Mouse (Mus musculus) lung, postnatal 0 days (tissue): ENCODE data around the gene S100a11. TPM values are rescaled to one million over a fixed set of nuclear protein-coding genes. Genes with fewer than 3 reads are reported as not detected.

Experiments
- ATAC-seq: fragments of 200-750 bp; cut with Nextera tagmentation; 2 replicates; pipeline ENCODE4 v1.8.0; 2017; ENCODE audit warnings: moderate library complexity
- DNase-seq: peaks from one replicate; pipeline ENCODE4 v3.0.0-alpha.2; 2016; ENCODE audit warnings: low spot score
- H3K27ac ChIP-seq: fragments of 300-500 bp; sonication (generic); 2 replicates; pipeline ENCODE4 v1.5.1; 2014; ENCODE audit warnings: antibody characterized with exemption, mild to moderate bottlenecking, low read length, mixed read lengths
- H3K27me3 ChIP-seq: fragments of 300-500 bp; sonication (generic); replicated peaks from 2 replicates; pipeline ENCODE4 v1.6.1; 2014; ENCODE audit warnings: low read length, mixed read lengths; ENCODE audit not compliant: insufficient read depth
- H3K36me3 ChIP-seq: fragments of 300-500 bp; sonication (generic); 2 replicates; pipeline ENCODE4 v1.6.1; 2014; ENCODE audit warnings: low read length, mixed read lengths; ENCODE audit not compliant: insufficient read depth
- H3K4me1 ChIP-seq: fragments of 300-500 bp; sonication (generic); 2 replicates; pipeline ENCODE4 v1.6.1; 2014; ENCODE audit warnings: antibody characterized with exemption, low read depth, low read length, mixed read lengths; ENCODE audit not compliant: insufficient read depth
- H3K4me2 ChIP-seq: fragments of 300-500 bp; sonication (generic); replicated peaks from 2 replicates; pipeline ENCODE4 v1.6.1; 2014; ENCODE audit warnings: low read depth, mild to moderate bottlenecking, low read length, moderate library complexity, mixed read lengths
- H3K4me3 ChIP-seq: fragments of 300-500 bp; sonication (generic); 2 replicates; pipeline ENCODE4 v1.5.1; 2014; ENCODE audit warnings: low read depth, low read length
- H3K9ac ChIP-seq: fragments of 300-500 bp; sonication (generic); replicated peaks from 2 replicates; pipeline ENCODE4 v1.6.1; 2014; ENCODE audit warnings: low read depth, mild to moderate bottlenecking
- H3K9me3 ChIP-seq: fragments of 300-500 bp; sonication (generic); 2 replicates; pipeline ENCODE4 v1.6.1; 2016; ENCODE audit warnings: low read length, mixed read lengths
- CTCF ChIP-seq: IDR thresholded peaks from 2 replicates; pipeline ENCODE4 v1.5.1; 2016; ENCODE audit warnings: antibody characterized with exemption, mild to moderate bottlenecking
- EP300 ChIP-seq: IDR thresholded peaks from 2 replicates; pipeline ENCODE4 v1.6.1; 2016; ENCODE audit warnings: antibody characterized with exemption, mild to moderate bottlenecking, control low read depth
- WGBS: fragments of 180-500 bp; shearing (Covaris S2); extraction: QIAGEN DNeasy Blood & Tissue Kit; methylation state at CpG from one replicate; pipeline ENCODE4 v1.1.7; 2014; 5-methylcytosine and 5-hydroxymethylcytosine counted together
- polyA plus RNA-seq: library from polyadenylated mRNA; unstranded; fragments of >200 nt; fragmentation: Nextera tagmentation; extraction: Ambion mirVana; gene quantifications from 2 replicates; pipeline ENCODE4 v1.2.1, GENCODE M21; 2015

S100a11 gene
- polyA plus RNA-seq, 1 experiment from 2014 or later, result 2,513 TPM

DNA sequence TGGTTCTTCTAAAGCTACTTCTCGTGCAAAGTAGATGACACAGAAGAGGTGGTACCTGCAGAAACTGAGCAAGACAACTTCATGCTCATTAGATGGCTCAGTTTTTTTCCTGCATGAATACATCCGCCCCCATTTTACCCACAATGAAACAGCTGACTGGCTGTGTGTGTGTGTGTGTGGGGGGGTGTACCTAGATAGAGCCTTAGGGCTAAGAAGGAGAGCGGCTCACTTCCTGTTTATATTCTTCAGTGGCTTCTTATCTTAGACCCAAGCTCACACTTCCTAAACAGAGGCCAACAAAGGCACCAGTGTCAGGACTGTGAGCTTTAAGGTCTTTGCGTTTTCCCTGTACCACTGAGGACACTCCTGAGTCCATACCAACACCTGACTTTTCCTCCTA is 29.7 kb downstream of the S100a11 start:
- H3K4me1 ChIP-seq, result no peaks in the 10 kb centered on the region
- no peaks in the 10 kb centered on the region for H3K9me3 ChIP-seq
- DNase-seq, result peak; percentile 52
- H3K27ac ChIP-seq, result no peak overlapping the region
- no peaks in the 10 kb centered on the region for H3K36me3 ChIP-seq
- 48% methylated on average over 4 of the region's 4 CpGs for WGBS
- no peak overlapping the region for H3K4me3 ChIP-seq
- no peaks in the 10 kb centered on the region for H3K27me3 ChIP-seq
- no peak overlapping the region for H3K9ac ChIP-seq
- TF ChIP-seq EP300 (0 out of 2 replicates have a peak, but pooled peaks have one; percentile 35), CTCF (no peak)
- H3K4me2 ChIP-seq, result no peak overlapping the region
- peak; percentile 27; the same call in 1 of the 2 replicates for ATAC-seq

DNA sequence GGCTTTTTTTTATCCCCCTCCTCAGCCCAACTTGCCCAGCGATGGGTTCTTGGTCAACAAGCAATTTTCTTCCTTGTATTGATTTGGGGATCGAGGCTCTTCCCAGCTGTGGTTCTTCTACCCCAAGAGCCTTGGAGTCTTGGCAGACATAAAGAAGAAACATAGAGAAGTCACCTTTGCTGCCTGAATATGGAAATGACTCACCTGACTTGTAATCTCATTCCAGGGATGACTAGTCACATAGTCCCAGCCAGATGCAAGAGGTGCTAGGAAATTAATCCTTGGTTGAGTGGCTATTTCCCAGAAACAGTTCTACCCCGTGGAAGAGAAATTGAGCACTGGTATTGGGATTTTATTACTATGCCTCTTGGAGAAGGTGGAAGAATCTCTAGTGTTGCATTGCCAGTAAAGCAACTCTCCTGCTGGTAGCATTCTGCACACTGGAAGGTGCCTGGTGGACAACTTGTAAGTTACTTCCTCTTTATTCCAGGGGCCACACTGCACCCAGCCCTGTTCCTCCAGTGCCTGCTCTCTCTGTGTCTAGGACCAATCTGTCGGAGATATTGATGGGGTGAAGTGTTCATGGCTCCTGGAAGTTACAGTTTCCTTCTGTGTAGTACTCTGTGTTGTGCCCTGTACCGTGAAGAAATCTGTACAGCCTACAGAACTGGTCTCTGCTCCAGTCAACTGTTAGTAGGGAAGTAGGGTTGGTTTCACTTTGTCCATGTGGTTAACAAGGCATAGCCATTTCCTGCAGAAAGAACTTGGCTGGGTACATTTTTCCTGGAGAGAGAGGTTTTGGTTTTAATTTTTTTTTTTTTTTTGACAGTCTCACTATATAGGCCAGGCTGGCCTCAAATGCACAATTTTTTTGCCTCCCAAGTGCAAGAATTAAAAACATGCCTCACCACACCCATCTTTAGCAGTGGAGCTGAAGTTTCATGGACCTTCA is 31.9 kb downstream of the S100a11 start:
- no peak overlapping the region for H3K4me3 ChIP-seq
- TF ChIP-seq EP300 (no peak), CTCF (no peak)
- H3K4me1 ChIP-seq, result peaks cover 6% of the 10 kb centered on the region; the same call in 1 of the 2 replicates
- no peak overlapping the region for H3K9ac ChIP-seq
- no peaks in the 10 kb centered on the region for H3K36me3 ChIP-seq
- H3K27me3 ChIP-seq, result no peaks in the 10 kb centered on the region
- DNase-seq, result peak; percentile 22
- ATAC-seq, result no peak
- WGBS, result 76% methylated on average over 5 of the region's 5 CpGs
- no peak overlapping the region for H3K27ac ChIP-seq
- H3K4me2 ChIP-seq, result no peak overlapping the region
- no peaks in the 10 kb centered on the region for H3K9me3 ChIP-seq

- Histone ChIP-seq H3K4me2 (no peak overlapping the region), H3K27ac (no peak overlapping the region), H3K4me1 (peaks cover 6% of the 10 kb centered on the region; the same call in 1 of the 2 replicates), H3K4me3 (no peak overlapping the region), H3K36me3 (no peaks in the 10 kb centered on the region), H3K27me3 (no peaks in the 10 kb centered on the region), H3K9me3 (no peaks in the 10 kb centered on the region), H3K9ac (no peak overlapping the region)
- no peak for TF ChIP-seq CTCF
- no peak for TF ChIP-seq EP300
- 96% methylated on average over 2 of the region's 2 CpGs for WGBS
- DNase-seq (no peak), ATAC-seq (no peak)
These were observed 33.0 kb downstream of the S100a11 start for GRCm38 (mm10) chr3:93553311-93553710.

DNA sequence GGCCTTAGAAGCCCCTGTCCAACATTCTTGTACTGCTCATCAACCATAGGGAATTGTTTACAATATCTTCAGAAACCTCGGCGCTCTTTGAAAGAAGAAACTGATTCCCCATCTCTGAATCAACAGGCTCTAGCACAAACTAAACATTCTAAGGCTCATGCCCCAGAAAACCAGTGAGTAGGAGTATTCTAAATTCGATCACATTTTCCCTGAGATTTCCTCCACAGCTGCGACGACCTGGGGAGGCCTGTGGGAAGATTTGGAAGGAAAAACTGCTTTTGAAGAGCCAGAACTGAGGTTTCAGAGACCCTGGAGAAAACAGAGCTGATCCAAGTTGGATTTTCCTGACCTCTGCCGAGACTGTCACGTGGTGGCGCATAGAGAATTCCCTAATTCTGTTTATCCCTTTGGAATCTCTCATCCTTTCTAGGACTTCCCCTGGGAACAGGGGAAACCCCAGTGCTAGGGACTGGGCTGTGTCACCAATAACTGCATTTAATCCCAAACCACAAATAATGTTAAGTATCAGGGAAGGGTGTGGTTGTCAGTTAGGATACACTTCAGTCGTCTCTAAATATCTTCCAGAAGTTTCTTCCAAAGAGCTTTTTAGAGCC is 33.6 kb downstream of the S100a11 start:
- DNase-seq, result no peak
- H3K4me3 ChIP-seq, result no peak overlapping the region

DNA sequence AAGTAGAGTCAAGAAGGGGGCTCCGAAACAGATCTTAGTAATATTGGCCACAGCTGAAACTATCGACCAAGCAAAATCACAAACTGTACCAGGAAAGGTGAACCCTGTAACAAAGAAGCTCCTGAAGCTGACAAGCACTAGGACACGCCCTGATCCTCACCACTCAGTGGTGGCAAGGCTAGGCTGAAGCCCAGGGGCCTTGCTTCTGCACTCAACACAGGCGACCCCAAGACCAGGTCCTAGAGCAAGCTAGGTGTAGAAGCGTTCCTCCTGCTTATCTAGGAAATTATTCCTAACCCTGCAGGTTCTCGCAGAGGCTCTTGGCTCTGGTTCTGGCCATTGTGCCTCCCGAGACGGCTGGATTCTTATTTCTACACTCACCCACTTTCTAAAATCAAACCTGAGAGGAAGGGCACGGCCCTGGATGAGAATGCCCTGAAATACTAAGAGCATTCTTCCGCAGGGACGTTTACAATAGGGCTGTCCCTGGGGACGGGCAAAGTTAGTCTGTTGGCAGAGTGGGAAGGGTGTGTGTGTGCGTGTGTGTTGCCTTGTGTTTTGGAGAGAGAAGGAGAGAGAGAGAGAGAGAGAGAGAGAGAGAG is 34.2 kb downstream of the S100a11 start:
- H3K27ac ChIP-seq, result peak overlapping the region; percentile 94
- no peaks in the 10 kb centered on the region for H3K9me3 ChIP-seq
- 13% methylated on average over 13 of the region's 13 CpGs for WGBS

More for the DNA sequence above, 33.6 kb downstream of the S100a11 start:
- no peak overlapping the region for H3K9ac ChIP-seq
- H3K27me3 ChIP-seq, result no peaks in the 10 kb centered on the region
- 39% methylated on average over 9 of the region's 9 CpGs for WGBS
- H3K4me1 ChIP-seq, result peaks cover 6% of the 10 kb centered on the region
- H3K4me2 ChIP-seq, result no peak overlapping the region
- no peak for TF ChIP-seq EP300
- no peak for TF ChIP-seq CTCF
- ATAC-seq, result no peak
- H3K27ac ChIP-seq, result 0 out of 2 replicates have a peak overlapping the region, but pooled peaks have one; percentile 94
- H3K9me3 ChIP-seq, result no peaks in the 10 kb centered on the region
- no peaks in the 10 kb centered on the region for H3K36me3 ChIP-seq

More for the DNA sequence above, 34.2 kb downstream of the S100a11 start:
- no peak for TF ChIP-seq EP300
- no peak for TF ChIP-seq CTCF
- no peaks in the 10 kb centered on the region for H3K36me3 ChIP-seq
- H3K4me1 ChIP-seq, result peaks cover 6% of the 10 kb centered on the region
- DNase-seq, result peak; percentile 52
- H3K4me2 ChIP-seq, result peak overlapping the region; percentile 78
- no peak overlapping the region for H3K9ac ChIP-seq
- H3K4me3 ChIP-seq, result peak overlapping the region; percentile 61
- ATAC-seq, result peak; percentile 43
- H3K27me3 ChIP-seq, result no peaks in the 10 kb centered on the region
